Mouse (Mus musculus): ENCODE measurements around the gene Mcam.
"Not testable (repeated sequence)": the region's sequence is repeated elsewhere in the genome, so short reads cannot be mapped to it uniquely, and the experiment has no call there.

The Mcam gene

DNA sequence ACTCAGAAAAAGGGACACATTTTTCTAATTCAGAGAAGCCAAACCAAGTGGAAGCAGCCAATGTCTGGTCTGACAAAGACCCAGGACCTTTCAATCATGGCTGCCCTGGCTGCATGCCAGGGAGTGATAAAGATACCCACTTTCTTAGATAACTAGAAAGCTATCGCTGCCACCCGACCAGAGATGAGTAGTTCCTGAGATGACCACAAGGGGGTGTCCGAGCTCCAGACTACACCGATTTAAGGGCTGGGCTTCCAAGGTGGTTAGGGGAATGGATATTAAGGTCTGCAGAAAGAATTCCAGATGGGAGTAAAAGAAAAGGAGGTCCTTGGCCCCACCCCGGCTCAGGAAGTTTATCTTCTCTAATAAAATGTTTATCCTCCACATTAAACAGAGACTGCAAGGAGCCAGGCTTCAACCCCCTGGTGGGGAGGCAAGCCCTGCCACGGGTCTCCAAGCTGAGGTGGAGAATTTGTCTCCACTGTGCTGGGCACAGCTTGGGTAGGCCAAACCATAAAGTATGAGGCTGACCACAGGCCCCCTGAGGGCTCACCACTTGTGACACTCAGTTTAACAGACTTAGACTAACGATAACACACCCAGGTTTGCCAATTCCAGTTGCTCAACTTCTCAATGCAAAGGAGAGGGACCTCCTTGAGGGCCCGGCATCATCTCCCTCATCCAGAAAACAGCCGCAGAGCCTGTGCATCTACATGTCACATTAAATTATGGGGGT is 24.7 kb upstream of the Mcam start:
- DNase-seq (ENCODE audit: low spot score): no peak

DNA sequence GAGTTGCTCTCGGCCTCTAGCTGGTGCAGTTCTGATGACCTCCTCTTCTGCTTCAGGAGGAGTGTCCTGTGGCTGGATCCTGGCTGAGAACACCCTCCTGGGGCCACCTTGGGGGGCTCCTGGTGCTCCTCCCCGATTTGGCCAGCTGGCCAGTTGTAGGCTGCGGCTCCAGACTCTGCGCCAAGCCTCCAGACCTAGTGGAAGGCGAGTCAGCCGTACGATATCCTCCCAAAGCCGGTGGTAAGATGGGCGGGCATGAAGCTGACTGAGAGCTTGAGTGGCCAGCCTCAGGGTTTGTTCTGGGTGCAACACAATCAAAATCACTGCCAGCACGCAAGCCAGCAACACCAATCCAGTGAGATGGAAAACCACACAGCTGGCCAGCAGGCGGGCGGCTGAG is 22.4 kb upstream of the Mcam start:
- DNase-seq (ENCODE audit: low spot score): not testable (repeated sequence)

DNA sequence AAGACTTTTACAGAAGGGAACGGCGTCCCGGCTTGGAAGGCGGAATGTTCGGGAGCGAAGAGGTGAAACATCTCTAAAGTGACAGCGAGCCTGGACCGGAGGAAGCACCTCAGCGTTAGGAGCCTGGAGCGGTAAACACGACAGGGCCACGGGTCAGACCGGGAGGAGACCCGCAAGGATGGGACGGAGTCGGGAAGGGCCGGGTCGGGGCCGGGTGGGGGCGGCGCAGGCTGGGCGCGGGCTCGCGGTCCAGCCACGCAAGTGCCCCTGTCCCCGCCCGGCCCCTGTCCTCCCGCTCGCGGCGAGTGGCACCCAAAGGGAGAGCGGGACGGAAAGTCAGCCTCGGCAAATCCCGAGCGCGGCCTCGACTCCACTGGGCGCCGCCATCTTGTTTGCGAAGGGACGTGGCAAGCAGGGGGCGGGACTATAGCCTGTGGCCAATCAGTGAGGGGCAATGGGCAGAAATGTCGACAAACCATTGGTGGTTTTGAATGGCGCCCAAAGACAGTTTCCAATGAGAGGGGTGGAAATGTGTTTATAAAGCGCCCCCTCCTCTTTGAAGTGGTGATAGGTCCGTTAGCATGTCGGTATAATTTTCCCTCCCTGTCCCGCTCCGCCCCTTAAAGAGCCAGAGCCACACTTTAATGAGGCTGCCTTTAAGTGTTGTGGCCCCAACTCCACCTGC is 21.0 kb upstream of the Mcam start, which contains the start of the genes Gm49380 and Rnf26:
Gene Gm49380, minus strand, starts transcription at position 396 of the 685 bp plus-strand sequence.
Gene Rnf26, minus strand, starts transcription at position 413 of the 685 bp plus-strand sequence.
- DNase-seq (ENCODE audit: low spot score): peak; percentile 98

DNA sequence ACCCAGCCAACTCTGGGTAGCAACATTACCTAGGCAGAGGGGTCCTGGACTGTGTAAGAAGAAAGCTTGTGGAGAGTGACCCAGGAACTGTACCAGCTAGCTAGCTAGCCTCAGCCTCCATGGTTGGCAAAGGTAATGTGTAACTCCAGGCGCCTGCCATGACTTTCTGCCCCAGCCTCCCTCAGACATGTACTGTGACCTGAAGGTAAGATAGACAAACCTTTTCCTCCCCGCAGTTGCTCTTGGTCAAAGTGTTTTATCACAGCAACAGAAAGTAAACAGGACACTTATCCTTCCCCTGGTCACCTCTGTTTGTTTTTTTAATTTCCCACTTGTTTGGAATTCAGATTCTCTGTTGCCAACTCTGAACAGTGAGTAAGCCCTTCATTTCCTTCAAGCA is 19.8 kb upstream of the Mcam start:
- no peak for DNase-seq (ENCODE audit: low spot score)

DNA sequence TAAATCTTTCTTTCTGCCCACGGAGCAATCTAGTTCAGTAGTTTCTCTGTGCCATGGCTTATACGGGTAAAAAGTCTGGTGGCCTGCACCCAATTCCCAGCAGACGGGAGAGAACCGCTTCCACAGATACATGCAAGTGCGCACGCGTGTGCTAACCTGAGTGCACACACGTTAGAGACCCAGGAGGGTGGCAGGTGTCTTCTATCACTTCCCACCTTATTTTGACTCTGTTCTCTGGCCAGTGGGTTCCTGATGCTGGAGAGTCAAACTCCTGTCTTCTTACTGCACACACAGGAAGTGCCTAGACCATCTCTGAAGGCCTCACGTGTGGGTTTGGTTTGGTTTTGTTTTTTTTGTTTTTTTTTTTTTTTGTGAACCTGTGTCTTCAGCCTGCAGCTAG is 18.7 kb upstream of the Mcam start:
- no peak for DNase-seq (ENCODE audit: low spot score)

DNA sequence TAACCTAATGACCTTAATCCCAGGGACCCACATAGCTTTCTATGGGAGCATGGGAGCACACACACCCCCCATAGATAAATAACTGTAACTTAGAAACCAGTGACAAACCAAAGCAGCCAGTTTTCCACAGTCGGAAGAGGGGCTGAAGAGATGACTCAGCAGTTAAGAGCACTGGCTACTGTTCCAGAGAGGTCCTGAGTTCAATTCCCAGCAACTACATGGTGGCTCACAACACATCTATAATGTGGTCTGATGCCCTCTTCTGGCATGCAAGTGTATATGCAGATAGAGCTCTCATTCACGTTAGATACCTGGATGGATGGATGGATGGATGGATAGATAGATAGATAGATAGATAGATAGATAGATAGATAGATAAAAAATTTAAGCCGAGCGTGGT is 18.1 kb upstream of the Mcam start:
- no peak for DNase-seq (ENCODE audit: low spot score)

DNA sequence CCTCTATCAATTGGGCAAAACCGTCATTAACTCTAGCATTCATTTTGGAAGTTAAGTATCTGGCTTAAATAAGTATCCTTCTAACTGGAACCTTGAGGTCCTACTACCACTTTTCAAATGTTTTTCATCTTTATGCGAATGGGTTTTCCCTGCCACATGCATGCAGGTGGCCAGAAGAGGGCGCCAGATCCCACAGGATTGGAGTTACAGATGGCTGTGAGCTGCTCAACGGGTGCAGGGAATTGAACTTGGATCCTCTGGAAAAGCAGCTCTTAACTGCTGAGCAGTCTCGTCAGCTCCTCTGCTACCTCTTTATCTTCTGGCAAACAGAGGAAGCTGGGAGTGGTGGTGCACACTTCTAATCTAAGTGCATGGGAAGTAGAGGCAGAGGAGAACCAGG is 15.3 kb upstream of the Mcam start:
- peak; percentile 53 for DNase-seq (ENCODE audit: low spot score)

DNA sequence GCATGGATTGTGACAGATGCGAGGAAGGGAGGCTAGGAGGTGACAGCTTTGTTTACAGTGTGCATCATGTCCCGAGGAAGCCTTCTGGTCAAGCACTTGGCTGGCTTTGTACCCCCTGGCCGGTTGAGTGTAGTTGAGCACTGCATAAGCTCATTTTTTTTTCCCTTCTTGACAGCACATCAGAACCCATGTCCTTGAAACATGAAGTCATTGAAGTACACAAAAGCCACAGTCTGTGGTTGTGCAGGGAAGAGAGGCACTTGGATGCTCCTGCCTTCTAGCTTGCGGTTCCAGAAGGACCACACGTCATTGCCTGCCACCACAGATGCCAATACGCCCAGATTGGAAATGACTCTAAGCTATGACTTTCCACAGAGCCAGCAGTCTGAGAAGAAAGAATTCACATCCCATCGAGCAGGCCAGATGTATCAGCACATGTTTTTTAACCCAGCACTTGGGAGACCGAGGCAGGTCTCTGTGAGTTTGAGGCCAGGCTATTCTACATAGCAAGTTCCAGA is 14.3 kb upstream of the Mcam start:
- no peak for DNase-seq (ENCODE audit: low spot score)

DNA sequence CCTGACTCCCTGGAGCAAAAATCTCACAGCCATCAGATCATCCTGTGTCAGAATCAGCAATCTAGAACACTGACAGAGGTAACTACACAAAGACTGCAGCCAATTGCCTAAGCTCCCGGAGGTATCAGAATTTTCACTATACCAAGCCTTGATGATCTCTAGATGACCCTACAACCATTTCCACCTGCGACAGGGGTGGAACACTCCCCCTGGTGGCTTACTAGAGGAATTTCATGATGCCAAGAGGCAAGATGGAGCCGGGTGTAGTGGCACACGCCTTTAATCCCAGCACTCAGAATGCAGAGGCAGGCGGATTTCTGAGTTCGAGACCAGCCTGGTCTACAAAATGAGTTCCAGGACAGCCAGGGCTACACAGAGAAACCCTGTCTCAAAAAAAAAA is 10.0 kb upstream of the Mcam start:
- no peak for DNase-seq (ENCODE audit: low spot score)

DNA sequence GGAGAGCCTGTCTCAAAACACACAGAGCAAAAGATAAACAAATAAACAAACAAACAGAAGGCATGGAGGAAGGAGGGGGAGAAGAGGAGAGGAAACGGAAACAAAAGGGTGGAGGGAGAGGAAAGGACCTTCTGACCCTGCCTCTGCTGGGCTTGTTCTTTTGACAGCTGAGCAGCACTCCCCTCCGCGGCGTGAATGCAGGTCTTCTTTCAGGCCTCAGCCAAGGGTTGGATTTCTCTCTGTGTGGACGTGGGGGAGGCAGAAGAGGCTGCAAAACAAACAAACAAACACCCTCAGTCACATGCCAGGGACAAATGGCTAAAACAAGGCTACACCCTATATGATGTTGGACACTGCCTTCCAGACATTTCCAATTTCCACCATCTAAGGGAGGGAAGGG is 9.2 kb upstream of the Mcam start:
- DNase-seq (ENCODE audit: low spot score): no peak

DNA sequence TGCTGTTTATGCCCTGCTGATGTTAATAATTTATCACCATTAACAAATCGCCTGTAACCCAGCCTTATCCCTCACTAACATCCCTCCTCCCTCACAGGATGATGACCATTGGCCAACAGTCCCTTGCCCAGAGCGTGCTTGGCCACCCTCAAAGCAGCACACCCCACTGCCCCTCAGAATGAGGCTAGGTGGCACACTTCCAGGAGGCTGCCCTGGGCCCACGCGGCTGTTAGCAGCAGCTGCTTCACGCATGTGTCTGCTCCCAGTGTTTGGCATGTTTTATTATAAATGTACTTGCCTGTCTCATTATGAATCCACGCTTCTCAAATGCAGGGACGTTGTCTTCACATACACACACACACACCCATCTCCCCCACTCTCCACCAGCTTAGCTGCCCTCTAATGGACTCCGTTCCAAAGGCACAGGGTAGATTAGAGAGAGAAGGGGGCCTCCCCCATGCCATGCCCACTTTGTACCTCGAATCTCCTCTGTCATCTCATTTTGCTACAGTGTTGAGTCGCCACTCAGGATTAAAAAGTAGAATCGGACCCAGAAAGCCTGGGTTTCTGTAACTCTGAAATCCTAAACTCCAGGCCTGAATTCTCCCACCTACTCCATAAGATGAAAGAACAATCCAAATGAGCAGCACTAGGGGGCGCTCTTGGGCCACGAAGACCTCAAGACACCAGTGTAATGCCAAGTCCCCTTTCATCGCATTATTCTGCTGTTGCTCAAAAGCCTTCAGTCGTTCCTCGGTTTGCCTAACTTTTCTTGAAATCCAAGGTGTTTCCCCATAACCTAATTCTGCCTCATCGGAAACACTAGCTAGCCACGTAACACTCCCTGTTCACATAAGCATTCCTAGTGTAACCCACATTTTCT is 8.5 kb upstream of the Mcam start:
- DNase-seq (ENCODE audit: low spot score): peak; percentile 80

DNA sequence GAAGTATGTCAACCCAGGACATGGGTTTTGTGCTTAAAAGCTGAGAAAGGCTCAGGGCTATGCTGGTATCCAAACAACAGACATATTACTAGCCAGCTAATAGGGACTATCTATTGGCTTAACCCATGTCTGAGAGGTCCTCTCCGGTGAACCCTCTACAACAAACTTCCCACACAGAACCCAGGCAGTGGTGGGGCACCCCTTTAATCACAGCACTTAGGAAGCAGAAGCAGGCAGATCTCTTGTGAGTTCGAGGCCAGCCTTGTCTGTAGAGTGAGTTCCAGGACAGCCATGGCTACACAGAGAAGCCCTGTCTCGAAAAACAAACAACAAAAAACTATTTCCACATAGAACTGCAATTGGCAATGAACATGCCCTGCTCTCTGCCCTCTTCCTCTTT is 7.5 kb upstream of the Mcam start:
- no peak for DNase-seq (ENCODE audit: low spot score)

DNA sequence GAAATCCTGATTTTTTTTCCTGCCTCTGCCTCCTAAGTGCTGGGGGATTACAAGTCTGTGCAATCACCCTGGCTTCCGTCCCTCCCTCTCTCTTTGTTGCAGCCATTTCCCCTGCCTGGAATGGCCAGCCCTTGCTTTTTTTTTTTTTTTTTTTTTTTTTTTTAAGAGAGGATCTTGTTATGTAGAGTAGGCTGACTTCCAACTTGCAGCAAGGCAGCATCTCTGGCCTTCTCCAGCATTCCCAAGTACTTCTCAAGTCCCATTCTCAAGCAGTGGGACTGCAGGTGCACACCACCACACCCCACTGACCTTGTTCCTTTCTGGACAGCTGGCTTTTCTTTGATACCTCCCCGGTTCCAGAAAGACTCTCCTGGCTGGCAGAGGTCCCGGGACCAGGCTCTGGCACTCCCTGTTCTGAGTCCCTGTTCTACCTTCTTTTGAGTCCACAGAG is 6.9 kb upstream of the Mcam start:
- DNase-seq (ENCODE audit: low spot score): no peak

DNA sequence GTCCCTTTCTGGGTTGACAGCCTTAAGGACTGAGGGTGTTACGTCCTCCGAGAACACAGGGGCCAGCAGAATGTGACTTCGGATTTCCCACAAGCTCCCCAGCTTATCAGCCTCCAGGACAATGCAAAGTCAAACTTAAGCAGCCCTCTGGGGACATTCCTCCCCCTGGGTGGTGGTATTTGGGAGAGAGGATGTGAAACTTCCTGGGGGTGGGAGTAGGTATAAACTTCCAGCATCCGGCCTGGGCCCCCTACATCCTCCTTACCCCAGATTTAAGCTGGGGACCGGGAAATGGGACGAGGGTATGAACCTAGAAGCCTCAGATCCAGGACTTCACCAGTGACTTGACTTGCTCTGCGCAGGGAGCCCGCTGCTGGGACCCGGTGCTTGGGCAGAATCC is 4.6 kb upstream of the Mcam start:
- DNase-seq (ENCODE audit: low spot score): no peak

DNA sequence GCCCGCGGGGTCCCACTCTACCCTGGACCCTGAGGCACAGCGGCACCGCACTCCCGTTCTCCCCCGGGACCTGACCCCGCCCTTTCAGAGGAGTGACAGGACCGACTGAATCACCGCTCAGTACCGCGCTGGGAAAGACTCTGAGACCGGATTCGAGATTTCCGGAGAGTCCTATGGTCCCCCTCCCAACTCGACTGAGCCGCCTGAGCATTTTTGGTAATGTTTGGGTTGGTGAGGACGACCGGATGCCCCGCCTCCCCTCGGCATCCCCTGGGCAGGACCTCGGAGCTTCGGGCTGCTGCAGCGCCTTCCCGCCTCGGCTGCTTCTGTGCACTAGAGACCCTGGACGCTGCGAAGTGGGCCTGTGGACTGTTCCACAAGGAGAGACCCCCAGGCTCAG is 4.2 kb upstream of the Mcam start:
- peak; percentile 40 for DNase-seq (ENCODE audit: low spot score)

DNA sequence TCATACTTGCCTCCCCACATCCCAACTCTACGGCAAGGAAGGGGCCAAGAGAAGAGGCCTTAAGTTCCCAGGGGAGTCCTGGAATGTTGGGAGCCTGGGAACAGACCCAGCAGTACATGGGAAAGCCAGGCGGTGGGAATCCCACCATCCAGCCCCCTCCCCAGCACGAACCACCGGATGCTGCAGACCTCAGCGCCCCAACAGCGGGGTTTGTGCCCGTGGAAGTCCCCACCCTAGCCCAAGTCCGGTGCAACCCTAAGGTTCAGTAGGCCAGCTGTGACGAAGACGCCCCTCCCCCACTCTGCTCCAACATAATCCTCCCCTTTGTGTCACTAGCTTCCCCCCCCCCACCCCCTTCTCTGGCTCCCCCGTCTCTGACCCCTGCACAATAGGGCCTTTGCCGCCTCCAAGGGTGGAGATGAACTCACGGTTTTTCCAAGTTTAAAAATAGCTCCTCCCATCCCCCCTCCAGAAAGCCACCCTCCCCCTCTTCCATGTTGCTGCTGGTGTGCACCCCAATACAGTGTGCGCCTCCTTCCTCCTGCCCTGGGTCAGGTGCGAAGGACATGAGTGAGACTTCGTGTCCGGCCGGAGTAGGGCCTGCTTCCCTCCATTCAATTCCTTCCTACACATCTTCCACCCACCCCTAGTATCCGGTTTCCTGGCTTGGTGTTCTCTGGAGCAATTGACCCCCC is 3.5 kb upstream of the Mcam start:
- DNase-seq (ENCODE audit: low spot score): no peak

DNA sequence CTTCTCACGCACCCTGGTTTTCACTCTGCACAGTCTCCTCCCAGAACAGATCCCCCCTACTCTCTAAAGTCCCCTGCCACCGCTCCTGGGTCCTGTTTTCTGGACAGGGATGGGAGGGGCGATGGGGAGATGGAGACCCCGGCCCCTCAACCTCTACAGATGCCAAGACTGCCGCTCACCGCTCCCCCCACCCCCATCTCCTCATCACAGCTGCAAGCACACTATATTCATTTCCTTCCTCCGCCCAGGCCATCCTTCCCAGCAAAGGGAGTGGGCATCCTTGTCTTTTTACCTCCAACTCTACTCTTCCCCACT is 3.0 kb upstream of the Mcam start:
- no peak for DNase-seq (ENCODE audit: low spot score)

DNA sequence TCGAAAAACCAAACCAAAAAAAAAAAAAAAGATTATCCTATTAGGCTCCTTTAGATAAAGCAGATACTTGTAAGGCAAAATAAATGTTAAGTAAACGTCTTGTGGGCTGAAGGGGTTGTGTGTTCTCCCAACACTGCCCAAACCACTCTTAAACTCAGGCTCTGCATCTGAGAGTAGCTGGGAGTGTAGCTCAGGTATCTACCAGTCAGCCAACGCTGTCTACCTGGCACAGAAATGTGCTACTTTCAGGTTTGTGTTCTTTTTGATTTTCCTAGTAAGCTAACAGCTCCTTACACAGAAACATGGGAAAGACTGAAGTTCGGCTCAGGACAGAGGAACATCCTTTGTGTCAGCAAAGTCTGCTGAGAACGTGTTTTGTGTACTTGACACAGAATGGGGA is 2.1 kb upstream of the Mcam start:
- DNase-seq (ENCODE audit: low spot score): no peak

DNA sequence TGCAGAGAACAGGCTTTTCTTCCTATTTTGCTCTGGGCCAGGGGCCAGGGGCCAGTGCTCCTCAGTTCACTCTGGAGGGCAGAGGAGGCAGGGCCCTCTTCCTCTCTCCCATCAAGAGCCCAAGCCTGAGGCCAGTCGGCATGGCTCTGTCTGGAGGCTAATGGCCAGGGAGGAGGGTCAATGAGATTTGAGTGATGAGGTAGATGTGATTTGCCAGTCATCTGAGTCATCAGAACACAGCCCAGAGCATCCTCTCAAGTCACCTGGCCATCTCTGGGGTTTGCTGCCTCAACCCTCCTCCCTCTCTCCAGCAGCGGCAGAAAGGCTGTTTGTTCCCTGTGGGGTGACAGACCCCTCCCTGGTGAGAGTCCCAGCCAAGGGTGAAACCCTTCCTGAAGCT is 982 bp upstream of the Mcam start:
- DNase-seq (ENCODE audit: low spot score): no peak

DNA sequence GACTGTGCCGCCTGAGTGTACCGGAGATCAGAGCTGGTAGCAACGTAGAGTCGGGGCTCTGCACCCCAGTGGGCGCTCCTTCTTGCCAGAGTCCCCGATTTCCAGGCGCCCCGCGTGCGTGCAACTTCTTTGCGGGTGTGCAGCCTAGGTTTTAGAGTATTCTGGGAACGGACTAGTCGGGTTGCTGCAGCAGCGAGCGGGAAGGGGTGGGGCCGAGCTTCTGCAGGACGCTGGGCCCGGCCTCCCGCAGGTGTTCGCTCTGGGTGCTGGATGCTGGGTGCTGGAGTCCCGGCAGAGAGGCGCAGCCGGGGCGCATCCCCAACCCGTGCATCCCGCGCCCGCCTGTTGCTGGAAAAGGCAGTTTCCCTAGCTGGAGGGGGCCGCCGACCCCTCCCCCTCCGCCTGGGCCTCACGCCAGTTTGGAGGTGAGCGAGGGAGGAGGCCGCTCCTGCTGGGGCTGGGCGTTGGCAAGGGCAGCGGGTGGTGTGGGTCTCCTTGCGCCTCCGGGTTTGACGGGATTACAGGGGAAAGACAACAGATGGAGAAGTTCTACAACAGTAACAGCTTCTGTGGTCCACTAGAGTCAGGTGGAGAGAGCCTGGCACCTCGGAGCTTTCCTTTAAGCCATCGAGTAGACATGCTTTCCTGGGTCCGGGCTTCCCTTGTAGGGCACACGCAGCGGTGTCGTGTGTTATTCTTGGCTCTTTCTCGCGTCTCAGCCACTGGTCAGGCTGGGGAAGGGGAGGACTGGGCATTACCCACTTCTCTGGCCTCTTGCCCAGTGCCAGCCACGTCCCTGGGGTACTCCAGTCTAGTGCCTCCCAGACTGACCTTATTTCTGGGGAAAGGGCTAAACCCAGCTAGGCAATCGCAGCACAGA is 822 bp downstream of the Mcam start:
- peak; percentile 61 for DNase-seq (ENCODE audit: low spot score)
